Mouse (Mus musculus): ENCODE data around the gene Gm5129.
A peak's percentile ranks its signal among the peaks of the same experiment; 100 is the strongest.
"Not testable (repeated sequence)": the region's sequence is repeated elsewhere in the genome, so short reads cannot be mapped to it uniquely, and the experiment has no call there.

The Gm5129 gene

GRCm38 (mm10) chr5:29735557-29736061 lies at the start of gene Gm5129, which contains the start of gene Dnajb6:
Gm5129 (minus strand) TSS chr5:29735936.
Dnajb6 (plus strand) TSS chr5:29735688.
- peak; percentile 98 for DNase-seq (ENCODE audit: low read depth, low spot score)

- not testable (repeated sequence) for DNase-seq (ENCODE audit: low read depth, low spot score)
Observed at GRCm38 (mm10) chr5:29784906-29785305, 49.2 kb upstream of the Gm5129 start.

- no peak for DNase-seq (ENCODE audit: low read depth, low spot score)
Observed at GRCm38 (mm10) chr5:29782261-29782660, 46.5 kb upstream of the Gm5129 start.

DNA sequence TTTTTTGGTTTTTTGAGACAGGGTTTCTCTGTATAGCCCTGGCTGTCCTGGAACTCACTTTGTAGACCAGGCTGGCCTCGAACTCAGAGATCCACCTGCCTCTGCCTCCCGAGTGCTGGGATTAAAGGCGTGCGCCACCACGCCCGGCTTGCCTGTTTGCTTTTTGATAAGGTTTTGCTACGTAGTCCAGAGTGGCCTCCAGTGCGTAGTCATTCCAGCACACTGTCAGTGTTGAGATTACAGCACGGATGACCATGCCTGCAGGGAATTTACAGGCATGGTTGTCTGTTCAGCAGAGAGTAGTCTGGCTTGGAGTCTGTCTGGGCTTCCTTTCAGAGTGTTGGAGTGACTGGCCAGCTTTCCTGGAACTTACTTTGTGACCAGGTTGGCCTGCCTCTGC lies 44.0 kb upstream of the Gm5129 start:
- DNase-seq (ENCODE audit: low read depth, low spot score), result not testable (repeated sequence)

DNA sequence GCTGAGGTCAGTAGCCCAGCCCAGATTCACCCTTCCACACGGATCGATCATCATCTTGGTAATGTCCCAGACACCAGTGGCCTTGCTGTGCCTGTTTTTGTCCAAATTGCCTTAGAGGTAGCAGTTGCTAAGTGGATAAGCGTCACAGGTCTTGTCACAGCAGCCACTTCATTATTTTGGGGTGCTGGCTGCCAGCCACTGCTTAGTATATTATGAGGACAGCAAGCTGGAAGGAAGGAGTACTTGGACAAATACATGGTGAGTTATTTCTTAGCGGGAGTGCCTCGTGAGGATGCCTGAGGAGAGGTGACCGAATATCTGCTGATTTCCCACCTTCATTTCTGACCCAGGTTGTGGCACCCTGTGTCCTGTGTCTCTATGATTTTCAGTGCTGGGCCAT lies 42.3 kb upstream of the Gm5129 start:
- DNase-seq (ENCODE audit: low read depth, low spot score), result no peak

DNA sequence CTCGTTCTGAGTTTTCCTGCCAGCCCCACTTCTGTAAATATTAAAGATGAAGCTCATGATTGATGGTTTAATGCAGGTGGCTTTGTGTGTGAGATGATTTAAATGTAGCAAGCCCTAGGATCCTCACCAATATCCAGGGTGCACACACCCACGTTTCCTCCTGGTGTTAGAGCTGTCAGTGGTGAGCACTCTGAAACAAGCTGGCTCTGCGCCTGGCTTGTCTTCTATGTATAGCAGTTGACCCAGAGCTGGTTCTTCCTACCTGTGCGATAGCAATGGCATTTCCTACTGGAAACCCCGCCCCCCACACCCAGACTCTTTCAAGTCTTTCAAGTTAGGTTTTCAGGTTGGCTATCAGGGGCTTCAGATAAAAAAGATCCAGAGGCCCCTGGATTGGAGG lies 39.7 kb upstream of the Gm5129 start:
- no peak for DNase-seq (ENCODE audit: low read depth, low spot score)

- no peak for DNase-seq (ENCODE audit: low read depth, low spot score)
Observed at GRCm38 (mm10) chr5:29773460-29774150, 37.9 kb upstream of the Gm5129 start.

- no peak for DNase-seq (ENCODE audit: low read depth, low spot score)
Observed at GRCm38 (mm10) chr5:29772651-29773330, 37.1 kb upstream of the Gm5129 start.

DNA sequence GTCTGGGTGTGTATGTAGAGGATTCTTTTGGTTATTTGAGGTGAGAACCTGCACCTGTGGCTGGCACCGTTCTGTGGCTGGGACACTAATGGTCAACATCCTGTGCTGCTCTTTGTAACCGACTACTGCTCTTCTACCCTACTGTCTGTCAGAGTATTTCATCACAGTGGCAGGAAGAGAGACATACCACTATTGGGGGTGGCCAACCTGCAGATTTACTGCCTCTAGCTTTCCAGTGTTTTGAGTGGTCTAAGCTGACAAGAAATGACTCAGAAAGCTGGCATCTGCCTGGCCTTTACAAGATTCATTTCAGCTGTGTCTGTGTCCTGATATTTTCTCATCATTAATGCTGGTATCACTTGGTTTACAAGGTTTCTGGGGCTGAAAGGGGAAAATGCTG lies 36.3 kb upstream of the Gm5129 start:
- no peak for DNase-seq (ENCODE audit: low read depth, low spot score)

DNA sequence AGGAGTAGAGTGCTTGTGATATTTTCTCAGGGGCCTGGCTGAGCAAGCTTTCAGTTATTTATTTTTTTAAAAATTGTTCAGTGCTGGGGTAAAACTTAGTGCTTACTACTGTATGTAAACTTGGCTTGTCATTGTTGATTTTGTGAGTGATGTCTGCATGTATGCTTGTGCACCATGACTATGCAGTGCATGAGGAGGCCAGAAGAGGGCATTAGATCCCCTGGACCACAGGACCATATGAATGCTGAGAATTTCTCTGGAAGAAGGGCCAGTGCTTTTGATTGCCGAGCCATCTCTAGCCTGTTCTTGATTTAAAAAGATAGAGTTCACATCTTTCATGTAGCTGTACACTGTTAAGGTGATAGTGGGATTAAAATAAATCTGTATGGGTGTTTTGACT lies 35.2 kb upstream of the Gm5129 start:
- peak; percentile 64 for DNase-seq (ENCODE audit: low read depth, low spot score)

GRCm38 (mm10) chr5:29759318-29759717 lies 23.6 kb upstream of the Gm5129 start:
- DNase-seq (ENCODE audit: low read depth, low spot score), result no peak

GRCm38 (mm10) chr5:29752894-29753293 lies 17.2 kb upstream of the Gm5129 start:
- no peak for DNase-seq (ENCODE audit: low read depth, low spot score)

GRCm38 (mm10) chr5:29751306-29751705 lies 15.6 kb upstream of the Gm5129 start:
- no peak for DNase-seq (ENCODE audit: low read depth, low spot score)

DNA sequence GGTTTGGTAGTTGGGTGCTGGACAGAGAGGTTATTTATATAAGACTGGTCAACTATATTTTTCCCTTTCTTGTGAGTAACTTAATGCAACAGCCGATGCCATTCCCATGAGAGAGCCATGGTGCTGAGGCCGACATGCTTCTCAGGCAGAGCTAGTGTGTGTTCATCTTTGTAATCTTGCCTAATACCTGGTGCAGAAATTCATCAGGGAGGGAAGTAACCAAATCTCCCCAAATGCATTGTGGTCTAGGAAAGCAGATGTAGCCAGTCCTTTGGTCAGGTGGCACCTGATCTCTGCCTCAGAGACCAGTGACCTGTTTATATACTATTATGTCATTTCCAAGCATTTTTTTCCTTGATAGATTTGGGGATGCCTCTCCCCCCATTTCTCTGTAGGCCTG lies 11.9 kb upstream of the Gm5129 start:
- no peak for DNase-seq (ENCODE audit: low read depth, low spot score)

- DNase-seq (ENCODE audit: low read depth, low spot score), result no peak
Observed at GRCm38 (mm10) chr5:29741093-29741492, 5.4 kb upstream of the Gm5129 start.

- no peak for DNase-seq (ENCODE audit: low read depth, low spot score)
Observed at GRCm38 (mm10) chr5:29740651-29741050, 4.9 kb upstream of the Gm5129 start.

DNA sequence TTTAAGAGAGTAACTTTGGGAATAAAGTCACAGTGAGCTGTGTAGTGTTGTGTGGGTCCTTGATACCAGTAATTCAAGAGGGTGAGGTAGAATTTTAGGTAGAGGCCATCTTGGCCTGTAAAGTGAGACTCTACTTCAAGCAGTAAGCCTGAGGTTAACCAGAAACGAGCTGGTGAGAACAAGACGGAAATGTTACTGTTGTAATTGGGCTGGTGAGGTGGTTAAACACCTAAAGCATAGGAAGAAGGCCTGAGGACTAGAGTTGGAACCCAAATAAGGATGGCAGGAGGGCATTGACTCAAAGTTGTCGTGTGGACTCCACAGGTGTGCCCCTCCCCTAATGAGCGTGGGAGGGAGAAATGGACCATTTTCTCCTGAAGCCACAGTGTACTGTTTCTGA lies 2.3 kb upstream of the Gm5129 start:
- no peak for DNase-seq (ENCODE audit: low read depth, low spot score)

- peak; percentile 87 for DNase-seq (ENCODE audit: low read depth, low spot score)
Observed at GRCm38 (mm10) chr5:29737471-29737870, 1.7 kb upstream of the Gm5129 start.

- DNase-seq (ENCODE audit: low read depth, low spot score), result no peak
Observed at GRCm38 (mm10) chr5:29736942-29737341, 1.2 kb upstream of the Gm5129 start.

DNA sequence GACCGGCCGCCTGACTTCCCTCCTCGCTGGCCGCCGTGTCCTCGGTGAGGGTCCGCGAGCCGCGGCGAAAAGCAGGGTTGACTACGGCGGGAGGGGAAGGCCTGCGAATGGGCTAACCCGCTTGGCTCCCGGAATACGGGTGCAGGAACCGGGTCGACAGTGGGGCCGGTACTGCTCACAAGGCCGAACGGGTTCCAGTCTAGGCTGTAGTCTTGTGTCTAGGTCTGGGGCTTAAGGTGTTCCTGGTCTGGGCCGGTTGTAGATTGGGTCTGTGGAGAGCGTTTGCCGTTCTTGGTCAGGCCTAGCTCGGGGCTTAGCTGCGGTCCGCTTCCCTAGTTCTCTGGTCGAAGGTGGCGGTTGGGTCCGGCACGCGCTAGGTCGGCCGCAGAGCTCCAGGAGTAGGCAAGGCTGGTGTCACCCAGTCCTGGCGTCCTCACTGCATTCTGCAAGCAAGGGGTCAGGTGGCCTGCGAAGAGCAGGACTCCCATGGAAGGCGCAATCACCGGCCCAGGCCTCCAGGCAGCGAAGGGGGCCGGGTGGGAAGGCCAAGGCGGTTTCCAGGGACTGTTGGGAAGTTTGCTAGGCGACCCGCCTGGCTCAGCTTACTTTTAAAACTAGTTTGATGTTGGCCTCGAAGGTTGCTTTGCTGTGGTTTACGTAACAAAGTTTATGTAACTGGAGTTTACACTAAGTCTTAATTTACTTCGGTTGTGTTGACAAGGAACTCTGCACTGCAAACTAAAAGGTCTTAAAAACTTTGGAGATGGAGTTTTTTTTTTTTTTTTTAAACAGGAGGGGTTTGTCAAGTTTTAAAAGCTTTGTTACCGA lies 551 bp upstream of the Gm5129 start:
- DNase-seq (ENCODE audit: low read depth, low spot score), result peak; percentile 53

GRCm38 (mm10) chr5:29734831-29735510 lies 765 bp downstream of the Gm5129 start:
- no peak for DNase-seq (ENCODE audit: low read depth, low spot score)

GRCm38 (mm10) chr5:29726070-29726469 lies 9.7 kb downstream of the Gm5129 start:
- peak; percentile 54 for DNase-seq (ENCODE audit: low read depth, low spot score)

All from ZHBTc4 (cell line).